Mouse (Mus musculus): ENCODE measurements at regions not wholly inside any gene's neighbourhood (a gene's known extent, or its start where the extent isn't known, plus 50 kb on each side); places are given as distances from the start of the nearest gene placed in this dataset.

GRCm38 (mm10) chr16:25063981-25064380 is 222.6 kb upstream of the Tprg start:
- H3K27ac ChIP-seq (replicated peaks in 1 of 2; ENCODE audit: control insufficient read depth in 1 of 2, insufficient read depth in 1 of 2, low read depth in 2 of 2, low read length in 2 of 2): no peak overlapping the region
- ATAC-seq (ENCODE audit: insufficient number of reproducible peaks, insufficient read depth, low FRiP score, low read depth): no peak
- H3K27me3 ChIP-seq (ENCODE audit: control insufficient read depth, insufficient read depth, low read length): no peaks in the 10 kb centered on the region
- peaks cover 10 to 14% of the 10 kb centered on the region in 2 experiments for H3K4me1 ChIP-seq (ENCODE audit: control insufficient read depth in 2 of 2, insufficient read depth in 2 of 2, low read length in 2 of 2)
- no peak overlapping the region for H3K4me3 ChIP-seq (ENCODE audit: control insufficient read depth in 1 of 2, insufficient read depth in 1 of 2, low read depth in 1 of 2, low read length in 2 of 2)
- no peaks in the 10 kb centered on the region for H3K9me3 ChIP-seq (ENCODE audit: control insufficient read depth, low read length)
- no peak overlapping the region for H3K9ac ChIP-seq (ENCODE audit: low read length)
- no peaks in the 10 kb centered on the region for H3K36me3 ChIP-seq (ENCODE audit: control insufficient read depth, insufficient read depth, low read length)
- no peak overlapping the region for H3K4me2 ChIP-seq (ENCODE audit: low read length)

- Histone ChIP-seq H3K4me1 (ENCODE audit: control insufficient read depth in 2 of 2, insufficient read depth in 2 of 2, low read length in 2 of 2) (peaks cover 8 to 14% of the 10 kb centered on the region in 2 experiments), H3K27ac (replicated peaks in 1 of 2; ENCODE audit: control insufficient read depth in 1 of 2, insufficient read depth in 1 of 2, low read depth in 2 of 2, low read length in 2 of 2) (no peak overlapping the region), H3K4me3 (ENCODE audit: control insufficient read depth in 1 of 2, insufficient read depth in 1 of 2, low read depth in 1 of 2, low read length in 2 of 2) (no peak overlapping the region), H3K9ac (ENCODE audit: low read length) (no peak overlapping the region), H3K4me2 (ENCODE audit: low read length) (no peak overlapping the region), H3K36me3 (ENCODE audit: control insufficient read depth, insufficient read depth, low read length) (no peaks in the 10 kb centered on the region), H3K27me3 (ENCODE audit: control insufficient read depth, insufficient read depth, low read length) (no peaks in the 10 kb centered on the region), H3K9me3 (ENCODE audit: control insufficient read depth, low read length) (no peaks in the 10 kb centered on the region)
- ATAC-seq (ENCODE audit: insufficient number of reproducible peaks, insufficient read depth, low FRiP score, low read depth): no peak
- WGBS: 13% methylated on average over 4 of the region's 4 CpGs
Measured at GRCm38 (mm10) chr16:25064538-25064937, 222.1 kb upstream of the Tprg start.

GRCm38 (mm10) chr16:25066822-25067221 is 219.8 kb upstream of the Tprg start:
- no peaks in the 10 kb centered on the region for H3K9me3 ChIP-seq (ENCODE audit: control insufficient read depth, low read length)
- WGBS: 30% methylated on average over 7 of the region's 7 CpGs
- H3K4me1 ChIP-seq (ENCODE audit: control insufficient read depth in 2 of 2, insufficient read depth in 2 of 2, low read length in 2 of 2): no peaks in the 10 kb centered on the region
- H3K4me3 ChIP-seq (ENCODE audit: control insufficient read depth in 1 of 2, insufficient read depth in 1 of 2, low read depth in 1 of 2, low read length in 2 of 2): no peak overlapping the region
- H3K27ac ChIP-seq (replicated peaks in 1 of 2; ENCODE audit: control insufficient read depth in 1 of 2, insufficient read depth in 1 of 2, low read depth in 2 of 2, low read length in 2 of 2): no peak overlapping the region
- ATAC-seq (ENCODE audit: insufficient number of reproducible peaks, insufficient read depth, low FRiP score, low read depth): no peak
- no peaks in the 10 kb centered on the region for H3K36me3 ChIP-seq (ENCODE audit: control insufficient read depth, insufficient read depth, low read length)
- no peak overlapping the region for H3K4me2 ChIP-seq (ENCODE audit: low read length)
- no peak overlapping the region for H3K9ac ChIP-seq (ENCODE audit: low read length)
- no peaks in the 10 kb centered on the region for H3K27me3 ChIP-seq (ENCODE audit: control insufficient read depth, insufficient read depth, low read length)

GRCm38 (mm10) chr16:25067276-25068249 is 219.1 kb upstream of the Tprg start:
- H3K27ac ChIP-seq (replicated peaks in 1 of 2; ENCODE audit: control insufficient read depth in 1 of 2, insufficient read depth in 1 of 2, low read depth in 2 of 2, low read length in 2 of 2): no peak overlapping the region
- H3K4me1 ChIP-seq (ENCODE audit: control insufficient read depth in 2 of 2, insufficient read depth in 2 of 2, low read length in 2 of 2): no peaks in the 10 kb centered on the region
- no peaks in the 10 kb centered on the region for H3K27me3 ChIP-seq (ENCODE audit: control insufficient read depth, insufficient read depth, low read length)
- H3K9me3 ChIP-seq (ENCODE audit: control insufficient read depth, low read length): no peaks in the 10 kb centered on the region
- no peak for ATAC-seq (ENCODE audit: insufficient number of reproducible peaks, insufficient read depth, low FRiP score, low read depth)
- H3K9ac ChIP-seq (ENCODE audit: low read length): no peak overlapping the region
- 49% methylated on average over 8 of the region's 8 CpGs for WGBS
- H3K4me3 ChIP-seq (ENCODE audit: control insufficient read depth in 1 of 2, insufficient read depth in 1 of 2, low read depth in 1 of 2, low read length in 2 of 2): no peak overlapping the region
- H3K36me3 ChIP-seq (ENCODE audit: control insufficient read depth, insufficient read depth, low read length): no peaks in the 10 kb centered on the region
- no peak overlapping the region for H3K4me2 ChIP-seq (ENCODE audit: low read length)

GRCm38 (mm10) chr16:25080811-25081210 is 205.8 kb upstream of the Tprg start:
- ATAC-seq (ENCODE audit: insufficient number of reproducible peaks, insufficient read depth, low FRiP score, low read depth): no peak
- no peak overlapping the region for H3K4me3 ChIP-seq (ENCODE audit: control insufficient read depth in 1 of 2, insufficient read depth in 1 of 2, low read depth in 1 of 2, low read length in 2 of 2)

GRCm38 (mm10) chr16:25083729-25084128 is 202.9 kb upstream of the Tprg start:
- 76% methylated on average over 1 of the region's 1 CpGs for WGBS
- Histone ChIP-seq H3K4me1 (ENCODE audit: control insufficient read depth in 2 of 2, insufficient read depth in 2 of 2, low read length in 2 of 2) (no peaks in the 10 kb centered on the region), H3K9ac (ENCODE audit: low read length) (no peak overlapping the region), H3K4me3 (ENCODE audit: control insufficient read depth in 1 of 2, insufficient read depth in 1 of 2, low read depth in 1 of 2, low read length in 2 of 2) (no peak overlapping the region), H3K36me3 (ENCODE audit: control insufficient read depth, insufficient read depth, low read length) (no peaks in the 10 kb centered on the region), H3K27me3 (ENCODE audit: control insufficient read depth, insufficient read depth, low read length) (no peaks in the 10 kb centered on the region), H3K27ac (replicated peaks in 1 of 2; ENCODE audit: control insufficient read depth in 1 of 2, insufficient read depth in 1 of 2, low read depth in 2 of 2, low read length in 2 of 2) (no peak overlapping the region), H3K4me2 (ENCODE audit: low read length) (no peak overlapping the region), H3K9me3 (ENCODE audit: control insufficient read depth, low read length) (no peaks in the 10 kb centered on the region)
- no peak for ATAC-seq (ENCODE audit: insufficient number of reproducible peaks, insufficient read depth, low FRiP score, low read depth)

More at GRCm38 (mm10) chr16:25080811-25081210, 205.8 kb upstream of the Tprg start:
- 88% methylated on average over 6 of the region's 6 CpGs for WGBS
- Histone ChIP-seq H3K4me1 (ENCODE audit: control insufficient read depth in 2 of 2, insufficient read depth in 2 of 2, low read length in 2 of 2) (no peaks in the 10 kb centered on the region), H3K27ac (replicated peaks in 1 of 2; ENCODE audit: control insufficient read depth in 1 of 2, insufficient read depth in 1 of 2, low read depth in 2 of 2, low read length in 2 of 2) (no peak overlapping the region), H3K27me3 (ENCODE audit: control insufficient read depth, insufficient read depth, low read length) (no peaks in the 10 kb centered on the region), H3K36me3 (ENCODE audit: control insufficient read depth, insufficient read depth, low read length) (no peaks in the 10 kb centered on the region), H3K9ac (ENCODE audit: low read length) (no peak overlapping the region), H3K9me3 (ENCODE audit: control insufficient read depth, low read length) (no peaks in the 10 kb centered on the region), H3K4me2 (ENCODE audit: low read length) (no peak overlapping the region)

GRCm38 (mm10) chr16:25087741-25088648 is 198.6 kb upstream of the Tprg start:
- Histone ChIP-seq H3K4me3 (ENCODE audit: control insufficient read depth in 1 of 2, insufficient read depth in 1 of 2, low read depth in 1 of 2, low read length in 2 of 2) (no peak overlapping the region), H3K4me2 (ENCODE audit: low read length) (no peak overlapping the region), H3K36me3 (ENCODE audit: control insufficient read depth, insufficient read depth, low read length) (no peaks in the 10 kb centered on the region), H3K4me1 (ENCODE audit: control insufficient read depth in 2 of 2, insufficient read depth in 2 of 2, low read length in 2 of 2) (no peaks in the 10 kb centered on the region), H3K9ac (ENCODE audit: low read length) (no peak overlapping the region), H3K9me3 (ENCODE audit: control insufficient read depth, low read length) (no peaks in the 10 kb centered on the region), H3K27ac (replicated peaks in 1 of 2; ENCODE audit: control insufficient read depth in 1 of 2, insufficient read depth in 1 of 2, low read depth in 2 of 2, low read length in 2 of 2) (no peak overlapping the region), H3K27me3 (ENCODE audit: control insufficient read depth, insufficient read depth, low read length) (no peaks in the 10 kb centered on the region)
- ATAC-seq (ENCODE audit: insufficient number of reproducible peaks, insufficient read depth, low FRiP score, low read depth): no peak
- WGBS: 75% methylated on average over 10 of the region's 10 CpGs
